Mouse (Mus musculus): ENCODE data around the gene Lat2.

DNA sequence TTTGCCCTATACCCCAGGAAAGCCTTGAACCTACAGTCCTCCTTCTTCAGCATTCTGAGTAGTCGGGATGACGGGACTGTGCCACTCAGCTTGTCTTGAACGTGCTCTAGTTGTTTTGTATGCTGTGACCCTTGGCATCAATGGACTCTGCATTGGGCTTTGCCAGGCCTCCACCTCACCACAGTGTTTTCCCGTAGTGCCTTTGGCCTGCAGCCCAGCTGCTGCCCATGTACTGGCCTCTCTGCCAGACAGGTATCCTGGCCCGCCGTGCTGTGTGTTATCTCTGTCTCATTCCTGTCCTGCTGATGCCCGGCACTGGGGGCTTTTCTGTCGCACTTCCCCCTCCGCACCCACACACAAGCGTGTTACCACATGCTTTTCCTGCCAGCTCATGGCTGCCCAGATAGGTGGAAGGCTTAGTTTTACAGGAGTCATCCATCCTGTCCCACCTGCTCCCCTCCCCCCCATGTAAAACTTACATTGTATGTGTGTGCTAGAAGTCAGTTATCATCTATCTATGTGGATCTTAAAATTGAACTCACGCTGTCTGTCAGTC, 22.7 kb downstream of the Lat2 start:
- TF ChIP-seq CTCF (IDR thresholded peaks at IDR 0.05; ENCODE audit: insufficient read depth, low read depth, low read length) (no peak), POLR2A (IDR thresholded peaks at IDR 0.05; ENCODE audit: insufficient read depth, low read depth, low read length) (no peak)
